Mouse (Mus musculus) liver, adult 2 months (tissue): ENCODE measurements around the gene Hnf4a.

Experiments
- CTCF ChIP-seq: fragments of 200-500 bp; IDR thresholded peaks from 2 replicates; pipeline ENCODE4 v1.5.1; 2011; ENCODE audit warnings: low read depth, low read length, control low read depth
- POLR2A ChIP-seq: fragments of 200-500 bp; IDR thresholded peaks from 2 replicates; pipeline ENCODE4 v1.6.1; 2011; ENCODE audit warnings: low read length, control low read depth; ENCODE audit not compliant: insufficient read depth; ENCODE audit errors: extremely low read depth

DNA sequence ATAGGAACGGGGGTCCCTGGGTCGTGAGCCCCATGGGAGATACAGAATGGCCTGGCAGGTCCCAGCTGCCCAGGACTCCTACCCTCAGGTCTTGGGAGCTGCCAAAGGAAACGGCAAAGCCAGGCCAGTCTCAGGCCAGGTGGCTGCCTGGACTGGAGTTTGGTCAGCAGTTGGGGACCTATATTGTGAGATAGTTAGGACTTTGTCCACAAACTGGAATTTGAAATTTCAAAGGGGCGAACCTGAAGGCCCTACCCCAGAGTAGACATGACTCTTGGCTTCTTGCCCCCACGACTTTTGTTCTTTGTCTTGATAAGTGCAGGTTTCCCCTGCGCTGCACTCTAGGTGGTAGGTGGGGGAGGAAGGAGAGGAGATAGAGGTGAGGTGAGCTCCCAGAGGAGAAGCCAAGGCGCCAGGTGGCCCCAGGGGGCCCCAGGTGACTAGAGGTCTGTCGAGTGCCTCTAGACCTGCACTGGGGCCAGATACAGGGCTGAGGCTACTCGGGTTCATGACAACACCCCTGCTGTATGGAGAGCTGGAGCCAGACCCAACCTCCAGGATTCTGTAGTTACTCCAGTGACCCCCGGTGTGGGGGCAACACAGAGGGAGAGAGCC lies 35.1 kb downstream of the Hnf4a start:
- peak; percentile 96 for TF ChIP-seq POLR2A
- TF ChIP-seq CTCF, result no peak
